Mouse (Mus musculus) spleen, adult 2 months (tissue): ENCODE measurements around the gene Nt5c. TPM values are rescaled to one million over a fixed set of nuclear protein-coding genes. Genes with fewer than 3 reads are reported as not detected.
"Not testable (repeated sequence)": the region's sequence is repeated elsewhere in the genome, so short reads cannot be mapped to it uniquely, and the experiment has no call there.

ENCODE experiments used
- DNase-seq, 2 experiments: peaks; one replicate each; pipeline versions ENCODE4 v3.0.0 to v3.0.0-alpha.2; 2012 to 2021; ENCODE audit warnings: low spot score in 2 of 2, low read depth in 1 of 2
- H3K27ac ChIP-seq: fragments of 200-500 bp; 2 replicates; pipeline ENCODE4 v1.5.1; 2012; ENCODE audit warnings: low read length, inconsistent platforms; ENCODE audit not compliant: insufficient read depth
- H3K27me3 ChIP-seq: fragments of 200-500 bp; 2 replicates; pipeline ENCODE4 v1.6.1; 2012; ENCODE audit warnings: mild to moderate bottlenecking, moderate library complexity, low read length, inconsistent platforms; ENCODE audit not compliant: control insufficient read depth, insufficient read depth
- H3K36me3 ChIP-seq: fragments of 200-500 bp; 2 replicates; pipeline ENCODE4 v1.6.1; 2012; ENCODE audit warnings: mild to moderate bottlenecking, low read length, inconsistent platforms; ENCODE audit not compliant: control insufficient read depth, insufficient read depth
- H3K4me1 ChIP-seq: fragments of 200-500 bp; 2 replicates; pipeline ENCODE4 v1.6.1; 2011; ENCODE audit warnings: inconsistent platforms; ENCODE audit not compliant: control insufficient read depth, insufficient read depth, insufficient read length
- H3K4me3 ChIP-seq: fragments of 200-500 bp; 2 replicates; pipeline ENCODE4 v1.5.1; 2011; ENCODE audit warnings: mild to moderate bottlenecking, inconsistent platforms; ENCODE audit not compliant: insufficient read depth, insufficient read length; ENCODE audit errors: extremely low read depth
- CTCF ChIP-seq: fragments of 200-500 bp; IDR thresholded peaks from 2 replicates; pipeline ENCODE4 v1.5.1; 2011; ENCODE audit warnings: mild to moderate bottlenecking, inconsistent platforms; ENCODE audit not compliant: insufficient read depth, insufficient read length, insufficient replicate concordance; ENCODE audit errors: extremely low read depth
- POLR2A ChIP-seq: fragments of 200-500 bp; IDR thresholded peaks from 2 replicates; pipeline ENCODE4 v1.6.1; 2011; ENCODE audit warnings: low read depth, low read length, inconsistent platforms
- WGBS: fragments of 180-500 bp; shearing (Covaris S2); methylation state at CpG from one replicate; pipeline ENCODE4 v1.1.7; 2018; 5-methylcytosine and 5-hydroxymethylcytosine counted together
- polyA plus RNA-seq: library from polyadenylated mRNA; depleted of rRNA; stranded (reverse); fragments of >200 nt; gene quantifications from 2 replicates; pipeline ENCODE4 v1.2.3, GENCODE M21; 2012

Nt5c gene
- polyA plus RNA-seq, 1 experiment, result 59.1 TPM

DNA sequence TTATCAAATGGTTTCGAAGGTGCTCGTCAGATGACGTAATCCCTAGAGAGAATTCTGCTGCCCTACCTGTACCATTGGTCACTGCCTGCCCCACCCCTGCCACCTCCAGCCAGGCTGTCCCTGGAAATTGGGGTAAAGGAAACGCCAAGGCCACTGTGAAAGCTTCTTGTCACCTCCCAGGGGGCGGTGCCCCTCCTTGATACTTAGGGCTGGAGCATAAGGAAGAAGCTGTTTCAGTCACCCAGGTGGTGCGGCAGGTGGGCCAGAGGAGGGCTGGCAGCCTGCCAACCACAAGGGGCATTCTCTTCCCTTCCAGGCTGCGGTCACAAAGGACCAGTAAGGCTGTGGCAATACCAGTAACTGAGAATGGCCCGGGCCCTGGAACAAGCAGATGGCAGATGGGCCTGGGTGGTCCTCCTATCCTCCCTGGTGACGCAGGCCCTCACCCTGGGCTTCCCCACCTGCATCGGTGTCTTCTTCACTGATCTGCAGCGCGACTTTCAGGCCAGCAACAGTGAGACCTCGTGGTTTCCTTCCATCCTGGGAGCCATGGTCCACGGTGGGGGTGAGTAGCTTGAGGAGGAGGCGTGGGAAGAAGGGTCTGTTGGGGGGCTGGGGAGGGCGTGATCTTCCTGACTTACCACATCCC lies 29.3 kb downstream of the Nt5c start, which contains the start of gene Slc16a5:
Gene Slc16a5, plus strand, starts transcription at position 232 of the 649 bp plus-strand sequence.
- H3K4me3 ChIP-seq, result peak within 1 kb of the TSS; percentile 21; the same call in 1 of the 2 replicates
- H3K27ac ChIP-seq, result peak within 1 kb of the TSS; percentile 59
- H3K4me1 ChIP-seq, result no peaks in the 10 kb centered on the region; the same call in 1 of the 2 replicates
- no peaks in the 10 kb centered on the region for H3K36me3 ChIP-seq
- H3K27me3 ChIP-seq, result no peaks in the 10 kb centered on the region
- no peak for DNase-seq
- 48% methylated on average over 16 of the region's 16 CpGs for WGBS
- TF ChIP-seq POLR2A, result no peak
- TF ChIP-seq CTCF, result no peak

DNA sequence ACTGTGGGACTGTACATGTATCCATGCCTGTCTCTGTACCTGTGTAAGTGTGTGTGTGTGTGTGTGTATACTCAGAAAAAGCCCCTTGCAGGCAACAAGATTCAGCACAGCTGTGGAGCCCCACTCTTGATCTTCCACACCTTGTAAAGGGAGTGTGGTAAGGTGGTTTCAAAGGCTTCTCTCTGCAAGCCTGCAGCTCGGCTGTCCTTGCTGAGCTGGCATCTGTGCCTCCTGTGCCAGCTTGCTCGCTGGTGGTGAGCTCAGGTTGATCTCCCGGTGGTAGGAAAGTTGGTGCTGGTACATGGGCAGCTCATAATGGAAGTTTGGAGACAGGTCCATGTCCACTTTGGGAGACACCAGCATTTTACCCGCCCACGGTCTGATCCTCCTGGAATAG lies 29.8 kb downstream of the Nt5c start:
- H3K27ac ChIP-seq, result peak overlapping the region; percentile 59
- TF ChIP-seq CTCF (no peak), POLR2A (no peak)

DNA sequence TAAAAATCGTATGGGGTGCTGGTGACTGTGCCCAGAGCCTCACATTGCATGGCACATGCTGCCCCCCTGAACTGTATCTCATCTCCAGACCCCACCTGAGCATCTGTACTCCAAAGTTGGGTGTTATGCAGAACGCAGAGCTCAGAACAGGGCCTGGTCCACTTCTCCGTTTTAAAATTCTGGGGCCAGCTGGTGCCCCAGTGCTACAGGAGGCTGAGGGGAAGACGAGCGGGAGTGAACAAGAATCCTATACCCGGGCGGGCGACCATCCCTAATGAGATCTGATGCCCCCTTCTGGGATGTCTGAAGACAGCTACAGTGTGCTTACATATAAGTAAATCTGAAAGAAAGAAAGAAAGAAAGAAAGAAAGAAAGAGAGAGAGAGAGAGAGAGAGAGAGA lies 30.7 kb downstream of the Nt5c start:
- H3K36me3 ChIP-seq, result no peaks in the 10 kb centered on the region
- no peak for TF ChIP-seq POLR2A
- no peak for TF ChIP-seq CTCF
- no peak overlapping the region for H3K27ac ChIP-seq
- H3K4me1 ChIP-seq, result no peaks in the 10 kb centered on the region; the same call in 1 of the 2 replicates
- no peaks in the 10 kb centered on the region for H3K27me3 ChIP-seq
- WGBS, result 63% methylated on average over 8 of the region's 8 CpGs
- no peak for DNase-seq
- H3K4me3 ChIP-seq, result no peak overlapping the region

More for the DNA sequence above, 29.8 kb downstream of the Nt5c start:
- no peak for DNase-seq
- H3K4me3 ChIP-seq, result no peak overlapping the region; the same call in 1 of the 2 replicates
- 64% methylated on average over 5 of the region's 5 CpGs for WGBS
- H3K27me3 ChIP-seq, result no peaks in the 10 kb centered on the region
- no peaks in the 10 kb centered on the region; the same call in 1 of the 2 replicates for H3K4me1 ChIP-seq
- no peaks in the 10 kb centered on the region for H3K36me3 ChIP-seq

DNA sequence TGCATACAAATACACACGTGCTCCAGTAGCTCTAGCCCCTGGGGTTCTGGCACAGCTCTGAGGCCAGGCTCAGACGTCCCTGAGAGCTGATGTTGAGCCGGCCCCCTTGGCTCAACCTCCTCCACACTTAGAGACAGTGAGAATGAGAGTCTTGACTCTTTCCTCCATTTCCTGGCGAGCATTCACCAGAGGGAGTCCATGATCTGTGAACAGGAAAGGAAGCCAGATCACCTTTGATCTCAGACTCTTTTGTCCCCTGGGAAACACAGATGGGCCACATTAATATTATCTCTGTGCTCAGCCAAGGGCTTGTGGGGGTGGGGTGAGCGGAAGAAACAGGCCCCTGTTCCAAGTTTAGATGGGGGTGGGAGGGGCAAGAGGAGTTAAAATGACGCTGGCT lies 34.3 kb downstream of the Nt5c start:
- TF ChIP-seq CTCF (no peak), POLR2A (no peak)
- Histone ChIP-seq H3K27me3 (no peaks in the 10 kb centered on the region), H3K4me1 (no peaks in the 10 kb centered on the region; the same call in 1 of the 2 replicates), H3K27ac (no peak overlapping the region), H3K4me3 (no peak overlapping the region), H3K36me3 (no peaks in the 10 kb centered on the region)
- no peak for DNase-seq
- WGBS, result 27% methylated on average over 6 of the region's 6 CpGs

DNA sequence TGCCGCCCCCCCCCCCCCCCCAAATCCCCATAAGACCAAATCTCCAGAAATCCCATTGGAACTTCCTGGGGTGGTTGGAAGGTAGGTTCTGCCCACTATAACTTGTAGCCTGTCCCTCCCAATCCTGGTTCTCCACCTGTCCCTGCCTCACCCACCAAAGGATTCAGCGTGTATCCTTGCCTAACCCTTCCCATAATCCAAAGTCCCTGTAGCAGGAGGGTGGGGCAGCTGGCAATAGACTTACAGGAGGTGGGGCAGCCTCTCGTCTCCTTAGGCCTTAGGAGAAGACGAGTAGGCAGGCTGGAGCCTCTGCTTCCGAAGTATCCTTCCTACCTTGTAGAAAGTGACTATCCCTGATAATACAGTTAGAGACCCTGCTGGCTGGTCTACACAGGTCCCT lies 35.5 kb downstream of the Nt5c start:
- H3K27ac ChIP-seq, result no peak overlapping the region
- 89% methylated on average over 5 of the region's 5 CpGs for WGBS
- H3K27me3 ChIP-seq, result no peaks in the 10 kb centered on the region
- TF ChIP-seq POLR2A, result no peak
- no peak for TF ChIP-seq CTCF
- DNase-seq, result no peak
- H3K36me3 ChIP-seq, result no peaks in the 10 kb centered on the region
- peaks cover 5% of the 10 kb centered on the region; the same call in 1 of the 2 replicates for H3K4me1 ChIP-seq
- H3K4me3 ChIP-seq, result no peak overlapping the region

DNA sequence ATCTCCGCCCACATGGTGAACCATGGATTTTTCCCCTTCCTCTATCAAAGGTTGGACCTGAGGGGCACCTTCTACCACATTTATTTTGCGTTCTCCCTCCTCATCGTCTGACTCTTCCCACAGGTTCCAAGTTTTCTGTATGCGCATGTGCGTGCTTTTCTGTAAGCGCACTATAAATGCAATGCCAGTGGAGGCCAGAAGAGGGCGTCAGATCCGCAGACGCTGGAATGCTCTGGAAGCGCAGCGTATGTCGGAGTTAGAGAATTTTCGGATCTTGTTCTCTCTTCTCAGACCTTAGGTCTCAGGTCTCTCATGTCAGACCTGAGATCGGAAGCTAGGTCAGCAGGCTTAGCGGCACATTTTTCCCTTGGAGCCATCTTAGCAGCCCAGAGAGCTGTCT lies 36.0 kb downstream of the Nt5c start:
- WGBS, result 93% methylated on average over 15 of the region's 15 CpGs
- TF ChIP-seq CTCF (no peak), POLR2A (no peak)
- peaks cover 5% of the 10 kb centered on the region; the same call in 1 of the 2 replicates for H3K4me1 ChIP-seq
- no peaks in the 10 kb centered on the region for H3K27me3 ChIP-seq
- H3K36me3 ChIP-seq, result no peaks in the 10 kb centered on the region
- no peak overlapping the region for H3K27ac ChIP-seq
- no peak overlapping the region for H3K4me3 ChIP-seq
- DNase-seq, result no peak

DNA sequence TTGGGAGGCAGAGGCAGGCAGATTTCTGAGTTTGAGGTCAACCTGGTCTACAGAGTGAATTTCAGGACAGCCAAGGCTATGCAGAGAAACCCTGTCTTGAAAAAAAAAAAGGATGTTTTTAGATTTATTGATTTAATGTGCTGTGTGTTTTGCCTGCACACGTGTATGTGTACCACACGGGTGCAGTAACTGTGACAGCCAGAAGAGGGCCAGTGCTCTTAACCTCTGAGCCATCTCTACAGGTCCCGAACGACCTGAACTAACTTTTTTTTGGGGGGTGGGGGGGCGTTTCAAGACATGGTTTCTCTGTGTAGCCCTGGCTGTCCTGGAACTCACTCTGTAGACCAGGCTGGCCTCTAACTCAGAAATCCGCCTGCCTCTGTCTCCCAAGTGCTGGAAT lies 36.8 kb downstream of the Nt5c start:
- H3K27ac ChIP-seq, H3K4me1 ChIP-seq, DNase-seq, H3K36me3 ChIP-seq, H3K4me3 ChIP-seq, H3K27me3 ChIP-seq: not testable (repeated sequence)
- 93% methylated on average over 6 of the region's 6 CpGs for WGBS
